Mouse (Mus musculus) retina, adult 2 months (tissue): ENCODE measurements around the gene Zfp366.
"Not testable (repeated sequence)": the region's sequence is repeated elsewhere in the genome, so short reads cannot be mapped to it uniquely, and the experiment has no call there.

Experiments used
- DNase-seq: peaks from one replicate; pipeline ENCODE4 v3.0.0-alpha.2; 2012; ENCODE audit warnings: low read depth, low spot score

Gene Zfp366

DNA sequence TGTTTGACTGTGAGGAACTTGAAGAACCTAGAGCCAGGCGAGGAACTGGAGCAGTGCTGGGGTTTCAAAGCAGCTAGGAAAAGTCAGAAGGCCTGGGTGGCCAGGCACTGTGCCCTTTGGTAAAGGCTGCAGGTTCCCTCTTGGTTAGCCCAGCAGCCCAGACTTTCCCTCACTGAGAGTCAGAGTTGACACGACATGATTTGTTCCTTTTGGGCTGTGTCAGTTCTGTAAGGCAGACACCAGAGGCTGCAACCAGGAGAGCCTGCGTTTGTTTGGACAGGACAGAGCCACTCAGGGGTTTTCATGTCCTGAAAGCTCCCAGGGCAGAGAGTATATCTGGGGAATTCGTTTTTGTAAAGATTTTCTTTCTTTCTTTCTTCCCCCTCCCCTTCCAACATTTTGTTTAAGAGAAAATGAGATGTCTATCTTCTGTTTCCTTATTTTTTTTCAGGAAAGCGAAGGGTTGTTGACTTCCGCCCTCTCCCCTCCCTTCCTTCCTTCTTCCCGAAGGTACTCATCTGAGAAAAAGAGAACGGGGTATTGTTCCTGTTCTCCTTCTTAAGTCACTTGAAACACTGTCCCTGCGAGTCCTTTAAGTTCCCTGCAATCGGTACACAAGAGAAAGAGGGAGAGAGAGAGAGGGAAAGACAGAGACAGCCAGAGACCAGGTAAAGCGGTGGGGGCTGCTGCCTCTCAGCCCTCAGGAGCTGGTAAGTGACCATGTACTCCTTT lies at the start of gene Zfp366:
Zfp366 (plus strand) TSS at position 669 of the 732 bp plus-strand sequence.
- no peak for DNase-seq

DNA sequence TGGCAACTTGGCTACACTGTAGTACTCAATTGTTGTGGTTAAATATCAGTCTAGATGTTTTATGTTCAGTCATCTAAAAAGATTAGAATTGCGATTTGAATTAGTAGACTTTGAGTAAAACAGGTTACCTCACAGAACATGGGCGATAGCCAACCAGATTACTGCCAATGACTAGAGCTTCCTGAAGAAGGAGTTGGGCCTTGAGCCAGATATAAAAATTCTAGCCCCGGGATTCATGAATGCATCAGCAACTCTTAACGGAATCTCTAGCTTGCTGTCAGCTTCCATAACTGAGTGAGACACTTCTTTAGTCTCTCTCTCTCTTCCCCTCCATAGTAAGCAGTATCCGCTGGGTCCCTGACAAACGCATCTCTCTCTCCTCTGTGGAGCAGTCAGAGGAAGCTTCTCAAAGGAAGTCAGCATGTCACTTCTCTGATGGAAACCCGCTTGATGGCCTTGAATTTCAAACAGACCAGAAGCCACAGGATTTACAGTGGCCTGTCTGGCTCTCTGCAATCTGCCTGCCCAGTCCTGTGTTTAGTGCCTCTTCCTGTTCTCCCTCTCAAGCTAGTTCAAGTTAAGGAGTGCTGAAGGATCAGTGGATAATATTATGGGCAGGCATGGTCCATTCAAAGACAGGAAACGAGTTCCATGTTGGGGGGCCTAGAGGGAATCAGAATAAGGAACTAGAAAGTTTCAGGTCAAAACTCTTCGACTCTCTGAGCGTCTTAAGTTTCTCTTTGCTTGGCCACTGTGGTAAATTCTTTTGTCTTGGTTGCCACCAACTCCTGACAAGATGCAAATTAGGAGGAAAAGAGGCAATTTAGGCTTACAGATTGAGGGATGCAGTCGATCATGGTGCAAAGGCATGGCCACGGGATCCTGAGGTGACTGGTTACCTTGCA lies 46.0 kb upstream of the Zfp366 start:
- no peak for DNase-seq

DNA sequence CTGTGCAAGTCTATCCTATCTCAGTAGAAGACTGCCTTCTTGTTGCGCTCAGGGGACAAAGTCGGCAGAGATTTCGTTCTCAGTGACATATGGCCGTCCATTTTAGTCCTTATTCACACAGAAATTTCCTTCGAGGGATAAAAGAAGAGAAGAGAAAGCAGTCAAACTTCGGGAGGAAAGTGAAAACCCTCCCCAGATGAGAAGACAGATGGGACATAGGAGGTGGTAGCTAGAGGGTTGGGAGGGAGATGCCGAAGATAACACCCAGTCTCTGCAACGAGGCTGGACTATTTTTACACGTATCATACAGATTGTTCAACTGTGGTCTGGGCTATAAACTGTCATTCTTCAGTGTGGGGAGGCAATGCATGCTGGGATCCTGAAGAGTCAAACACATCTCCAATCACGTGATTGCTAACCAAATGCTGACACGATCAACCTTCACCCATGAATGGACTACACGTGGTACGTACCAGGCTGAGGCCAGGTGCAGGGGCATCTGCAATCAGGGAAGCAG lies 38.2 kb upstream of the Zfp366 start:
- no peak for DNase-seq

DNA sequence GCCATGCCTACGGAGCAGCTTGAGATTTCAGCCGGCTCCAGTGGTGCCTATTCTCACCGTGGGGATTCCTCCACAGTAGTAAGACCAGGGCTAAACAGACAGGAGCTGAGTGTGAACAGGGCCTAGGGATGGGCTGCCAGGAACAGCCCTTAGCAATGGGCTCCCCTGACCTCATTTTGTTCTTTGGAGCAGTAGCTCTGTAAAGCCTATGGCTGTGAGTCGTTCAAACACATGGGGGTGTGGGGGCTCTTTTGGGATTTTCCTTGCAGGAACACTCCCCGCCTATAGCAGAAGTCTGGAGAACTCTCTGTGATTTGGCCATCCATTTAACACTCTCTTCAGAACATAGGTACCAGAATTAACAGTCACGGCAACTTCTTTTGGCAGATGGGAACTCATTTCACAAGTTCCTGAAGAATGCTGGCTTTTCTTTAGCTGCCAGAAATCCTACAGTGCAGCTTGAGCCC lies 36.9 kb upstream of the Zfp366 start:
- DNase-seq, result no peak

DNA sequence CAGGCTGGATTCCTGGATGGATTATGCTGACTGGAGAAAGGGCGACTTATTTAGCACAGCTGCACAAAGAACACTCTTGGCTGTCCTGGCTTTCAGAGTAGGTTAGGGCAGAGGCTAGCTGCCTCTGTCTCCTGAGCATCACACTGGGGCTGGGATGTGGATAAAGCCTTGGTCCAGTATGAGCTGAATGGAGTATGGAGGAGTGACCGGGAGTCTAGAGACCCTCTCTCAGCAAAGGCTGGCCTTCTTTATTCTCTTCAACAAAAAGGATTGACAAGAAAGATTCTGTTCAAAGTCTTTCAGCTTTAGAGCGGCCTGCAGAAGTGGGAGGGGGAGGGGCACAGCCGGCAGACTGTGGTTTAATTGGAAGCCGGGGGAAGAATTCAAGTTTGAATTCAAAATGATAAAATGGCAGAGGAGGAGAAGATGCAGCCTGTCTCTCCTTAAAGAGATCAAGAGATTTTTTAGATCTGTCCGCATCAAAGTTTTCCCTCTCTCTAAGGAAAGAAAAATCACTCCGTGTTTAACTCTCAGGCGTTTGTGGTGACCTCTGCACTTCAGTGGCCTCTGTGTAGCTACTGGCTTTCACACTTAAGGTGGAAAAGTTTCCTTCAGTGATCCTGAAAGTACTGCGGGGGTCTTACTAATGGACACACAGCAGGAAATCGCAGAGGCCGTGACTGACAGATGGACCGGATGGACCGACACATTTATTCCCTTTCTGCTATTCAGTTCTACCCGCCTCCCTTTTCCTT lies 34.9 kb upstream of the Zfp366 start:
- DNase-seq, result no peak

DNA sequence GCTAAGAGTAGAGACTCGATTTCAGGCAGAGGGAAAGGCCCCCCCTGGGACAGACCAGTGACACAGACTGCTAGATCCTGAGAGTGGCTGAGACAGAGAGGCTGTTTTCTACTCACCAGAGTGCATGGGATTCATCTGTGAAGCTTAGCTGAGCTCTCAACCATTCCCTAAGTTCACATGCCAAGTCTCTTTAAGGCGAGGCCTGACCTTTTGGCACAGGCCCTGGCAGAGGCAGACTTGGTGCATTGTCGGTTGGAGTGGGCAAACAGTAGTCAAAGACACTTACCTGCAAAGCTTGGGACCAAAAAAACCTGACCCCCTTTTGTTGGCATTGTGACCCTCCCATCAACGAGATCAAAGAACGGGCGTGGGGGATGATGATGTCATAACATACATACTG lies 34.0 kb upstream of the Zfp366 start:
- DNase-seq, result no peak

DNA sequence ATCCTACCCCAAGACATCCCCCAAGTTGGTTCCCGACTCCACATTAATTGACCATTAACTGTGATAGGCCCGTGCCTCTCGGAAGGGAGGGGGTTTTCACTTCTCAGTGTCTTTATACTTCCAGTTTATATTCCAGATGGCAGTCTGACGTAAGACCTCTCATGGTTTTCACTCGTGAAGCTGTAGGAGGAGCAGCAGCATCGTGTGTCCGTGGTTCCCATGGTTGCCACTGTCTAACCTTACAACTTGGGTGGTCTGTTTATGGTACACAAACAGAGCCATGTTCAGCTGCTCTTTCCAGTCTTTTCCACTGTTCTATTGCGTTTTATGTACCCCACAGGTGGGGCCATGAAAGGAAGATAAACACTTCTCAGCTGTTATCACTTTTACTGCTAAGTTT lies 33.5 kb upstream of the Zfp366 start:
- no peak for DNase-seq

DNA sequence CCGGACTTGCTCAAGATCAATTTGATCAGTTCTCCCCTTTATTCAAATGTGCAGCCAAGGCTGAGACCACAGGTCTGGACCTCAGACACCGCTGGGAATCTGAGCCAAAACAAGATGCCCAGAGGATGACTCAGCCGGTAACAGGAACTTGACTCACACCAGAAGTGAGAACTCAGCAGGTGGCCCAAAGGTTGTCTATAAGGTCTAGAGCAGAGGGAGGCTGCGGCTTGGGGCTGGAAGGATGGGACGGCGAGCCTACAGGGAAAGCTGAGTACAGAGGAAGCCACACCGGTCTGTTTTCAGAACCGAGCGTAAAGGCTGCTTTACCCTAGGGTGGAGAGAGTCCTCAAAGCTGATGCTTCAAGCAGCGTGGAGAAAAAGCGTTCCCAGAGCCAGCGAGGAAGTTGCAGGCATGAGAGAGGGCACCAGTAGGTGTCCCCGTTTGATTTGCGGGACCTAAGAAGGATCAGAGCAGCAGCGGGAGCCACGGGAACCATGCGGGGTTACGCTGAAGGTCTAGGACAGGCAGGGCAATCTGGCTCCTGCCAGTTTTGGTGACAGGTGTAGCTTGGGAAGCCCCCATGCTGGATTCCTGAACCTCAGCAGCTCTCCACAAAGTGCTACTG lies 32.2 kb upstream of the Zfp366 start:
- DNase-seq, result no peak

DNA sequence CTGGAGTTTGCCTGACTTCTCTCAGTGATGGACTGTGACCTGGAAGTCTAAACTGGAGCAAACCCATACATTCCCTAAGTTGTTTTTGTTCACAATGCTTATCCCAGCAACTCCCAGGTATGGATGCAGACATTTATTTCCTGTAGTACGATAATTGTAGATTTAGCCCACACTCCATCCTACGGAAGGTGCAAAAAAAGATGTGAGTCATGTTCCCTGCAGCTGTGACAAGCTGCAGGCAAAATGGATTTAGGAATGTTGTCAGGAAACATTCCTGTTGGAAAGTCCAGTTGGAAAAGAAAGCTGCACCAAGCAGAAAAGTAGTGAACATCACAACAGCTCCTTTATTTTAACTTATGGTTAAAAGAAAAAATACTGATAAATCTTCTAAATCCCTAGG lies 26.9 kb upstream of the Zfp366 start:
- DNase-seq, result no peak

DNA sequence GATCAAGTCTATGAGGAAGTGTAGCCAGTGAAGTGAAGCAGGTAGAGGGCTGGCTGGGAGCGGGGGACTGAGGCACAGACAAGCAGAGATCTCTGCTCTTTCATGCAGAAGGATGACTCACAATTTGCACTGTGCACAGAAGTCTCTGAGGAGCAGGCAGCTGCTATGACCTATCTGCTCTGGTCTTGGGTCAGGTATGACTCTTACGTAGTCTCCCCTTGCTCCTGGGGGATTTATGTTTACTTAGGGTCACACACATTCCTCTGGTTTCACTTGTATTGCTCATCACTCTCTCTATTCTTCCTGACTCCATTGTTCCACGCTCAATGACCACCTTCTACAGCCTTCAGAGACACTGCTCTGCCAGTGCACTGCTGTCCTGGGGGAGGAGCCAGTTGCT lies 25.9 kb upstream of the Zfp366 start:
- no peak for DNase-seq

DNA sequence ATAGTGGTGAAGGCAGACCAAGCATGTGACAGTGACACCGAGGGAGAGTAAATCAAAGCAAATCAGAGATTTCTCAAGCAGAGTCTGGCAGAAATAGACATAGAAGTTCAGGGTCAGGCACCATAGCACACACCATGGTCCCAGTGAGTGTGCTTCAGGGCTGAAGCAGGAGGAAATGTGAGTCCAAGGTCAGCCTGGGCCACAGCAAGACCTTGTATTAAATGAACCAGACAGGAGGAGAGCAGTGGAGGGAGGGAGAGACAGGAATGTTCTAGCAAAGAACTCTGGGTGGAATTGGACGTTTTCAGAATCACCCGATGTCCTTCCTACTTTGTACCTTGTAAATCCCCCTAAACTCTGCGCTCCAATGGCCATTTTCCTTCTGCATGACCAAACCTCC lies 21.6 kb upstream of the Zfp366 start:
- DNase-seq, result no peak

DNA sequence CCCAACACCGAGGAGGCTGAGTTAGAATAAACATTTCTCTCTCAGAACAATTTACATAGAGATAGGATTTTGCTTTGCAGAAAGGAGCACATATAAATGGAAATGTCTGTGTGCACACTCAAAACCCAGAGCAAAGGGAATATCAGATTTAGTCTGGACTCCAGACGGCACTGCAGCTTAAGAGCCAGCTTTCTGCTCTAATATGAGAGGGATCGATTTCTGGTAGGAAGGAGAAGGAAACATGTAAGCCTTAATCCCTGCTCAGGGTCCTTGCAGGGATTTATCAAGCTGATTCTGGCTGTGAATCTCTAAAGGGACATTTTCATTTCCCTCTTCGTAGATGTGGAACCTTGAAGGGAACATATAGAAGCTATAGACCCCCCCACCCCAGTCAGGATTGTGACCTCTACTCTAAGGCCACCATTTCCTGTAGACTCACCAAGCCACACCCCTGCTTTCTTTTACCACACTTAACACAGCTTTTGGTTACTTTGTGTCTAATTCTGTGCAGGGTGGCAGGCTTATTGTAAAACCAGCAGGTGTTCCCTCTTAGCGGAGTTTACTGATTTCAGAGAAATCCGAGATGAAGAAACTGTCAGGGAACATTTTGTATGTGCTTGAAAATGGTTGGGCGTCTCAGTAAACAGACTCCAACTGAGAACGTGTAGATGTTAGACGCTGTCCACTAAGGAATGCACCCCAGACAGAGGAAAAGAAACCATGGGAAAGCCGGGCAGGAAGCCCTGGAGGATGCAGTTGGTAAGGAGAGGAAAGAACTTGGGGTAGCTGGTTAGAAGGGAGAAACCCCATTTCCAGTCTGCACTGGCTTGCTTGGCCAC lies 20.9 kb upstream of the Zfp366 start:
- no peak for DNase-seq

DNA sequence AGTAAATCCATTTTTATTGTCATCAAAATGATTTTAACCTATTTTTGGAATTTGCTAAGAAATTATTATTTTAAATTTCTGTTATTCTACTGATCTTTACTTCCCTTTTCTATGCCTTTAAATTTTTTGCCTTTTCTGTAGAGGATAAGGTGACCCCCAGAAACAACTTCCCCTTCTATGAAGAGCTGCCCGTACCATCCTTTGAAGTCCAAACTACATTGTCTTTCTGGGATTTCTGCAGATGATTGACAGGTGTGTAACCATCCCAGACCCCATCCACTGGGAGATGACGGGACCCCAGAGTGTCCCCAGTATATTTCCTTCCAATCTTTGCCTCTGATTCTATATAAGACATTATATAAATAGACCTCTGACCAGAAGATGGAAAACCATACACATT lies 20.3 kb upstream of the Zfp366 start:
- DNase-seq, result no peak

DNA sequence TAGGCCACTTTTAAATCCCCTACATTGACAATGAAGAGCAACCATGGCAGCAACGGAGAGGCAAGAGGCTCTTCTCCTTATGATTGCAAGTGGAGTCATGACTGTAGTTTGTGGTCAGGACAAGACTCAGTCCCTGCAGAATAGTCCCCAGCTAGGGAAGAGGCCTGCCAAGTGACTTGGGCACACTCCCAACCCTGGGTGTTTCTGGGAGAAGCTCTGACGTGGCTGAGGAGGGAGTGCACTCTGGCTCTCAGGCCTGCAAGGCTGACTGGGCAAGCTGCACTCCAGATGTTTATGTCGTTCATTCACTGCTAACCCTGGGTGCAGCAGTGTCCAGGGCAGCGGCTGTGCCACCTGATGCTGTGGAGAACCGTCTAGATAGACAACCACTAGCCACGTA lies 15.2 kb upstream of the Zfp366 start:
- no peak for DNase-seq

DNA sequence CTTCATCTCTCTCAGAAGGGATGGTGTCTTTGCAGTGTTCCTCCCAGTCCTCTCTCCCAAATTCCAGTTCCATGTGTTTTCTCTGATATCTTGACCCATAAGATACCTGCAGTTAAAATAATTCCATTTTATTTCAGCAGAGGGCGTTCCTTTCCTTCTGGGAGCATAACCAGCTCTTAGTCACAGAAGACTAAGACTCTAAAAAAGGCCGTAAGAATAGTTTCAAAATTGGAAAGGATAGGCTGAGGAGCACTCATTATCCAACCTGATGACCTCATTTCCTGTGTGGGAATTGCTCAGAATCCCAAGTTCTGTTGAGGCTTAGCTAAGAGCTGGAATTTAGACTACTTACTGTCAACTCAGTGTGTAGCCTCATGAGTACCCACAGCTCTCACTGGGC lies 14.3 kb upstream of the Zfp366 start:
- DNase-seq, result no peak

DNA sequence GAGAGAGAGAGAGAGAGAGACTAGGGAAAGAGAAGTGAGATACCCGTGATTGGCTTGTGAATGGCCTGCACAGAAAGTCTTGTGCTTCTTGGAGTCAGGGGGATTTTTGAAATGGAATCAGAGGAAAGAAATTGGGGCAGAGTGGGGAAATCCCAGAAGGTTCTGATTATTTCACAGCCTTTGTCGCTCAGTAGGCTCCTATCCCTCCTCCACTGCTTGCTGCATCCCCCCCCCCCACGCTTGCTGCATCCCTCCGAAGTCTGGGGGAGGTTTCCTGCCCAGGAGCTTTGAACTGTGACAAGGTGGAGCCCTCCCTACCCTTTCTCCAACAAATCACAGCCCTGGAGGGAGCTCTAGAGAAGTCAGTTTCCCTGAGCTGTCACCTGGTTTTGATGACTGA lies 10.8 kb upstream of the Zfp366 start:
- no peak for DNase-seq

DNA sequence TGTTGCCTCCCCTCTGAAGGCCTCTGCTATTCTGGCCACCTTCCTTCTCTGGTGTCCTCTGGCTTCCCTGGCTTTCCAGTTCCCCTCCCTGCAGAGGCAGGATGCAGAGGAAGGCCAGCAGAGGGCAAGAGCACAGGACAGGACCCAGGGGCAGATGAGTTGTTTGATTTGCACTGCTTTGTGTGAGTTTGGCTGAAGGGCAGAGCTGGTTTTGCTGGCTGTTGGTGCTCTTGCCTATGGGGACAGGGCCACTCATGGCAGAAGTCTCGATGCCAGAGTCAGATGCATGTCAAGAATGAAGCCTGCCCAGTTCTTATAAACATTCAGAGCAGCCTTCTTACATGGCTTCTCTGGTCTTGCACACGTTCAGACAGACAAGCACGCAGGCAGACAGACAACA lies 1.8 kb upstream of the Zfp366 start:
- DNase-seq, result not testable (repeated sequence)

DNA sequence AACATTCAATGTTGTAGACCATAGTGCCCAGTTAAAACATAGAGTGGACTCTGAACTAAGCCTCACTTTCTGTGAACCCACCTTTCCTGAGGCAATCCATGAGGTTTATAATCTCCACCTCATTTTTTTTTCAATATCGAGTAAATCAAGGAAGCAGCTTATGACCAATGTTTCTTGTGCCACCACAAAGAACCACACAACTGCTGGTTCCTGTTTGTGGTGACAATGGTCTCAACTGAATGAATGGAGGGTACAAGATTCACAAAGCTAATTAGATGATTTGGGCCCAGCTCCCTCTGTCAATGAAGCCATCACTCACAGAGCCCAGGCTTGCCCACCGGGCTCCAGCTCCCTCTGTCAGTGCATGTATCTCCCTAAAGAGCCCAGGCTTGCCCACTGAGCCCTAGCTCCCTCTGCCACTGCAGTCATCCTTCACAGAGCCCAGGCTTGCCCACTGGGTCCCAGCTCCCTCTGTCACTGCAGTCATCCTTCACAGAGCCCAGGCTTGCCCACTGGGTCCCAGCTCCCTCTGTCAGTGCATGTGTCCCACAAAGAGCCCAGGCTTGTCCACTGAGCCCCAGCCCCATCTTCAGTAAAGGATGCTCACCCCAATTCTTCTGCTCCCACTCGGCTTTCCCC lies 1.2 kb upstream of the Zfp366 start:
- DNase-seq, result no peak

DNA sequence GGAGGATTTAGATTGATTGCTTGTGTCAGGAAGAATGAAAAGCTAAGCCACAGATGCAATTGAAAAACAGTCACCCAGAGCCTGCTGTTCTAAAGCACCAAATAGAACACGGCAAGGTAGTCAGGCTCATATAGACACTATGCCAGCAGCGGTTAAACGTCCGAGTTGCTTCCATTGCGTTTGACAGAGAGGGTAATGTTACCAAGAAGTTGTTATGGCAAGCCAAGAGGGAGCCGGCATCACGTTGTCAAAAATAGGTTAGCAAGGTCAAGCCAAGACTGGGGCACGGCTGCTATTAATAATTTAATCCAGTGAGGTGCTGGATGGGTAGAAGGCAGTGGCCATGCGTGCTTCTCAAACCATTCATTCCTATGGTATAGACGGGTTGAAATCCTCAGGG lies 950 bp downstream of the Zfp366 start:
- DNase-seq, result peak; percentile 20
